Mouse (Mus musculus): ENCODE results near the gene Ppih.
"Not testable (repeated sequence)": the region's sequence is repeated elsewhere in the genome, so short reads cannot be mapped to it uniquely, and the experiment has no call there.

Gene Ppih

DNA sequence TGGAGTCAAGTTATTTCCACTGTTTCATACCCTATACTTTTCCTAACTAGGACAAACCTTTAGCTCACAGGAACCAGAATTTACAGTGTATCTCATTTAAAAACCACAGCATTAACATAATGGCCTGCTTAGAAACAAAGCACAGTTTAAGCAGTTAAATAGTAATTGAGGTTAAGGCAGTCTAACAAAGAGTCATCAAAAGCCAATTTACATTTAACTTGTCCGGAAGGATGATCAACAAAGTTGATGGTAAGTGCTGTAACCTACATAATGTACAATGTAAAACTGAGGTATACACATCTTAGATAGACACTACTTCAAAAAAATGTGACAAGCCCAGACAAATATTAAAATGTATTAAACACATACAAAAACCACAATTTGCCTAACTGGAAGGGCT lies 28.4 kb downstream of the Ppih start:
- DNase-seq (ENCODE audit: low read depth, low spot score), result no peak

DNA sequence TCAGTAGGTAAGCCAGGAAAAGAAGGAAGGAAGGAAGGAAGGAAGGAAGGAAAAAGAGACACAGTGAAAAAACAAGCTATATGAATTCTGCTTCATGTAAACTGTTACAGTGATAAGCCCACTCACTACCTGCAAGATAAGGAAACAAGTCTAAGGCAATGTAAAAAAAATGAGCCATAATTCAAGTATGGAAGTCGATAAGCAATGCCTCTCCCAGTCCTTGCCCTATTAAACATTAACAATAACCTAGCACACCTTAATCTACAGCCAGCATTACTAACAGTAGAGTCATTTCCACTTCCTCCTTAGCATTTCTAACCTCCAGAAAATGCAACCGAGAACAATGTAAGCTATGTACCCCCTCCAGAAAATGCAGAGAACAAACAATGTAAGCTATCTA lies 35.0 kb downstream of the Ppih start:
- DNase-seq (ENCODE audit: low read depth, low spot score), result no peak

DNA sequence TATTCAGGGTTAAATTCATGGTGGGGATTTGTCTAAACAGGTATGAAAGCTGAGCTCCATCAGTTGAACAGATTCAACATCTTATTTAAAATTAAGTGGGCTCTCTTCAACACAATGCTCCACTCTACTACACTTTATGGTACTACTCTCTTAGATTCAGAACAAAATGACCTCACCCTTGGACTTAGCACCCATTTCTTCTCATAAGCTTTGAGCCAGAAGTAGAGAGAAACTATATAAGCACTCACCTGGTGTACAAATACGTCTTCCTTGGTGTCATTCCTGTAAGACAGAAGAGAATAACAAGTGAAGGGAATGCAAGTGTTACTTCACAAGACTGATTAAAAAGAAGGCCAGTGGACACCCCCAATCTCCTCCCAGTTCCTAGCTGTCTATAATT lies 35.5 kb downstream of the Ppih start:
- DNase-seq (ENCODE audit: low read depth, low spot score), result no peak

DNA sequence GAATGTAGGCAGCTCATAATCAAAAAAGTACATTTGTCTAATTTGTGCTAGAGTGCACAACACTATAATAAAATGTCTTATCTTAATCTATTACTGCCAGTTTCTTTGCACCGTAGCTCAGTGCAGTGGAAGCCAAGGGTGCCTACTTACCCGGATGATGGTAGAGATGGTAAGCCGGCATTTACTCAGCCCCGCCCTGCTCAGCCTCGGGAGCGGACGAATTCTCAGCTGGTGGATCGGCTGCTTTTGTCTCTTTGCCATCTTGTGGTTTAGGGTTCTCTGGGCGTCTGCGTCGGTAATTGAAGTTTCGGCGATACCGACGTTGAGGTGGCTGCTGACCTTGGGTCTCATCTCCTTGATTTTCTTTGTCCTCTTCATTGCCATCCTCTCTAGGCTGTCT lies 41.6 kb downstream of the Ppih start:
- not testable (repeated sequence) for DNase-seq (ENCODE audit: low read depth, low spot score)

DNA sequence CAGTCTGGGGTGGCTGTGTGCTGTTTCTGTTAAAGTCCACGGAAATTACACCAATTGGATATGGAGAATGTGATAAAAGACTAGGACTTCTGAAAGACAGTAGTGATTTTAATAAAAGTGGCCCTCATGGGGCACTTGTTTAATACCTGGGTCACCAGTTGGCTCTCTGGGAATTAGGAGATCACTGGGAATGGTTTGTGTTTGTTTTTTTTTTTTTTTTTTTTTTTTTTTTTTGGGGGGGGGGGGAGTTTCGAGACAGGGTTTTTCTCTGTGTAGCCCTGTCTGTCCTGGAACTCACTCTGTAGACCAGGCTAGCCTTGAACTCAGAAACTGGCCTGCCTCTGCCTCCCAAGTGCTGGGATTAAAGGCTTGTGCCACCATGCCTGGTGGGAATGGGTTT lies 44.6 kb downstream of the Ppih start:
- no peak for DNase-seq (ENCODE audit: low read depth, low spot score)

DNA sequence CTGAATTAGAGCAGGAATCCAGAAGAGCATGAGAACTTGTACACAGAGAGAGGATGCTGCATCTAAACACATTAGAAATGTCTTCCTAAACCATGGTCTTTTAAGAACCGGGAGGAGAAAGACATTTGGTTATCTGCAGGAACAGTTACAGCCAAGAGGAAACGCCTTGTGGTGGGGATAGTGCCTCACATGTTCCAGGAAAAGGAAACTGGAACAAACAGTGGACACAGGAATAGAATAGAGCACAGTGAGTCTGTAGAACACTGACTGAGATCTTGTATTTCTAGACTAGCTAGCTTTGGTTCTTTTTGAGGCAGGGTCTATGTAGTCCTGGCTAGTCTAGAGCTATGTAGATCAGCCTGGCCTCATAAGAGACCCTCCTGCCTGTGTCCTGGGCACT lies 45.1 kb downstream of the Ppih start:
- no peak for DNase-seq (ENCODE audit: low read depth, low spot score)

DNA sequence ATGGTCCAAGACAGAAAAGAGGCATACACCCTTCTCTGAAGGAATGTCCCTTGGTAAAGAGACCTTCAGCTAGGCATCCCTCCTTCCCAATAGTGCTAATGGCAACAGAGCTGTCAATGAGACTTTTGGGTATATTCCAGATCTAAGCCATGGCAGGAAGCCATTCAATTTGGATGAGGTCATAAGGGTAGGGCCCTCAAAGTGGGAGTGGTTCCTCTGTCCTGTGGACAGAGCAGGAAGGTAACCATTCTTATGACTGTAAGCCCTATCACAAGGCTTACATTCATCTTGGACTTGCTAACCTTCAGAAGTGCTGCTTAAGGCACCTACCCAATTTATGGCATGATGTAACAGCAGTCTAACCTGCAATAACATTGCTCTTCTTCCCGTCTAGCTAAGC lies 45.7 kb downstream of the Ppih start:
- no peak for DNase-seq (ENCODE audit: low read depth, low spot score)

DNA sequence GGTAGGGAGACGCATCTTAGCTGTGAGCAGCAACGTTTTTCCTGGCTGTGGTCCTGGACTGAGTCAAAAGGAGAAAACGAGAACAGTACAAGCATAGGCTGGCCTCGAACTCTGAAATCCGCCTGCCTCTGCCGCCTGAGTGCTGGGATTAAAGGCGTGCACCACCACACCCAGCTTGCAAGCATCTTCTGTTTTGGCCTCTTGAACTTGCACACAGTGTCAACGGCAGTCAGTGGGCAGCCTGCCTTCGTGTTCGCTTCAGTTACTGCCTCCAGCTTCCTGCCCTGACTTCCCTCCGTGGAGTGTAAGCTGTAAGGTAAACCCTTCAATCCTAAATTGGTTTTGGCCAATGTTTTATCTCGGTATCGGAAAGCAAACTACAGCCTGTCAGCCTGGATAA lies 53.7 kb downstream of the Ppih start:
- no peak for DNase-seq (ENCODE audit: low read depth, low spot score)

DNA sequence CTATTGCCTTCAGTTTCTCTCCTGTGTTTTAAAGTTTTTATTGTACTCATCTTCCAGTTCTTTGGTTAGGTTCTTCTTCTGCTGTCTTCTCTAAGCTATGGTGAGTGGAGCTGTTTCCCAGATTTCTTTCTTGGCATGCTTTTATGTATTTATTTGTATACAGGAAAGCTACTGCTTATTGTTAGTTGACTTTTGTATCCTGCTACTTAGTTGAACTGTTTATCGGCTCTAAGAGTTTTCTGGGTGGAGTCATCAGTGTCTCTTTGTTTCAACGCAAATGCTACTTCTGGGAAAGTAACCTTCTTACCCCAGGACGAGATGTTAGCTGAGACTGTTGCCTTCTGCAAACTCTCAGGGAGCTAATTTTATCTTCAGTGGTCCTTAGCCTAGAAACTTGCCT lies 56.9 kb downstream of the Ppih start:
- no peak for DNase-seq (ENCODE audit: low read depth, low spot score)

DNA sequence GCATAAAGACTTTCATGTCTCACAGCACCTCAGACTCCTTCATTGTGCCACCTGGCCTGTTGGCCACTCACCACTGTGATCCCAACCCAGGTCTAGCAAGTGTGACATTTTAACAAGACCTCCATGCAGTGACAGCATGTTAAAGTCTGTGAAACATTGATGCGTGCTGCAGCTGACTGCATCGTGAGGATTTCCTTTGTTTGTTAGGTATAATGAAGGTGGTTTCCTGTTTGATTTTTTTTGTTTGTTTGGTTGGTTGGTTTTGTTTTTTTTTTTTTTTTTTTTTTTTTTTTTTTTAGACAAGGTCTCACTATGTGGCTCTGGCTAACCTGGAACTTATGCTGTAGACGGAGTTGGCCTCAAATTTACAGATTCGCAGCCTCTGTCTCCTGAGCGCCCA lies 57.9 kb downstream of the Ppih start:
- no peak for DNase-seq (ENCODE audit: low read depth, low spot score)

DNA sequence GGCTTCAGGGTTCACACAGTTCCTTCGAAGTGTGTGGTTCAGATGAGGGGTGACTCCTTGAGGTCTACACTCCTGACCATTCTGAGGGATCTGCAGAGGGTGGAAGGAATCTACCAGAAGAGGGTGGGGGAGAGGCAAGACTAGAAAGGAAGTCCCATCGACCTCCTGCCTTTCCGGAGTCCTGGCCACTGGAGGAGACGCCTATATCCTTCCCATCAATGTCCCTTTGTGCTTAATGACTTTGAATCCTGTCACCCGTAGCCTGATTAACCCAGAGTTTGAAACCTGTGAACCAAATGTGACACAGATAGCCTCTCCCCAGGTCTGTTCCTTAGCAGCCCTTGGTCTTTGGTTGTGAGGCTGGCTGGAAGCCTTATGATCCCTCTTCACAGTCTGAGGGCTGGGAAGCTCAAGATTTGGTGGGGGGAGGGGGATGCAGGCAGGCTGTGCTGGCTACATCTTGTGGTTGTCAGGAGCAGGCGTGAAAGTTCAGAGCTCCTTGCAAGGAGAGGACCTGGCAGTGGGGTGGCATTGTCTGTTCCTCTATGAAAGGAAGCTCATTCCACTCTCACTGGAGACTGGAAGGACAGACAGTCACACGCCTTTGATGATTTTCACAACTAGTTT lies 59.1 kb downstream of the Ppih start:
- no peak for DNase-seq (ENCODE audit: low read depth, low spot score)

DNA sequence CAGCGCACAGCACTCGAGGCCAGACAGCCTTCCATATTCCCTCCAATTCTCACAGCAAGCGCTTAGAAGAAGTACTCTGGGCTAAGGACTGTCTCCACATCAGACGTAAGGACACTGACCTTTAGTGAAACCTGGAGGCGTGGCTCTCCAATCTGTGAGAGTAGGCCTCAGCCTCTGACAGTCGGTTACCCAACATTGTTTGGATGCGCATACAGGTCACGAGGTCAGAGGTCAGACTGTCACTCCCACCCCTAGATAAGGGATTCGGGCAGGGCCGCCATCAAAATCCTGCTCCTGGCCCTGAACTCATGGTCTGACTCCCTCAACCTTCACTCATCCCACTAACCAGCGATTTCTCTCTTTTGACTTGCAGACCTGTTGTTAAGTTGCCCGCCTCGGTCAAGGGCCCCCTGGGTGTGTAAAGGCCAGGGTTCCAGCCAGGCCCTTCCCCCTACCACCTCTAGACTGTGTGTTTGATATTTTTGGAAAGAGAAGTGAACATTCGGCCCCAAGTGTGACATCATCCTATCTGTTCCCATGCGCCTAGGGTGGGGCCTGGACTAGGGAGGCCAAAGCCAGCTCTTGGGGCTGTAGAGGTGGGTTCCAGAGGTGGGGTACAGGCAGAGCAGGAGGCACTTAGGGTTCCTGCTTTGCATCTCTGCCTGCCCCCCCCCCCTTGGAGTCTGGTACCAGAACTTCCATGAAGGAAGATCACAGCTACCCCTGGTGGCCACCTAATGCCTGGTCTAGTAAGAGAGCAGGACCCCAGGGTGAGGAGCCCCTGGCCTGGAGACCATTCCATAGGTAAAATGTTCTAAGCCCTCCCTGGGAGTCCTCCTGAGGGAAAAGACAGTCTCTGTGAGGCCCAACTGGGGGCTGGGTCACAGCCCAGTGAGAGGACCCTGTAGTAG lies 60.7 kb downstream of the Ppih start:
- DNase-seq (ENCODE audit: low read depth, low spot score), result no peak

DNA sequence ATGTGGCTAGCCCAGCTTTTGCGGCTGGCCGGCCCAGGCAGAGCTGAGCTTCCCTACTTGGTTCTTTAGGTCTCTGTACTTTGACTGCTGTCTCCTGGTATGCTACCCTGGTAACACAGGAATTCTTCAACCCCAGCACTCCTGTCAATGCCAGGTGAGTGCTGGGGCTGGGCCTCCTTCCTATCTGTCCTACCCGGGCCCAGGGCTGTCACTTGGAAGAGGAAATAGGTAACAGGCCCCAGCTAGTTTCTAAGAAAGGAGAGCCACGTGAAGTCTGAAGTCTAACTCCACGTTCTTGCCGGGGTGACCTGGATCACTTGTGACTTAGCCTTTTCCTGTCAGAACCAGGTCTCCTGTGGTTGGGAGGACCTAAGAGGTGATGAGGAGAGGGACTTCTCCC lies 63.3 kb downstream of the Ppih start:
- no peak for DNase-seq (ENCODE audit: low read depth, low spot score)

DNA sequence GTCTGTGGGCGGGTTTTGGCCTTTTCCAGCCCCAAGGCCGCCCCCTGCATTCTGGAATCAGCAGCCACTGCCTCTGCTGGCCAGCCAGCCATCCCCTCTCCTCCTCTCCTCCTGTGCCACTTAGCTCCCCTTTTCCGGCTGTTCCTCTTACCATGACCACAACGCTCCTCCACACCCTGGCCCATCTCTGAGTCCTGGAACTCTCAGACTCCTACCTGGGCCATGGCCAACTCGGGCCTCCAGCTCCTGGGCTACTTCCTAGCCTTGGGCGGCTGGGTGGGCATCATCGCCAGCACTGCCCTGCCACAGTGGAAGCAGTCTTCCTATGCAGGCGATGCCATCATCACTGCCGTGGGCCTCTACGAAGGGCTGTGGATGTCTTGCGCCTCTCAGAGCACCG lies 65.0 kb downstream of the Ppih start, which contains the start of gene Cldn19:
TSS of gene Cldn19 (plus strand) at position 64 of the 400 bp plus-strand sequence.
- no peak for DNase-seq (ENCODE audit: low read depth, low spot score)

DNA sequence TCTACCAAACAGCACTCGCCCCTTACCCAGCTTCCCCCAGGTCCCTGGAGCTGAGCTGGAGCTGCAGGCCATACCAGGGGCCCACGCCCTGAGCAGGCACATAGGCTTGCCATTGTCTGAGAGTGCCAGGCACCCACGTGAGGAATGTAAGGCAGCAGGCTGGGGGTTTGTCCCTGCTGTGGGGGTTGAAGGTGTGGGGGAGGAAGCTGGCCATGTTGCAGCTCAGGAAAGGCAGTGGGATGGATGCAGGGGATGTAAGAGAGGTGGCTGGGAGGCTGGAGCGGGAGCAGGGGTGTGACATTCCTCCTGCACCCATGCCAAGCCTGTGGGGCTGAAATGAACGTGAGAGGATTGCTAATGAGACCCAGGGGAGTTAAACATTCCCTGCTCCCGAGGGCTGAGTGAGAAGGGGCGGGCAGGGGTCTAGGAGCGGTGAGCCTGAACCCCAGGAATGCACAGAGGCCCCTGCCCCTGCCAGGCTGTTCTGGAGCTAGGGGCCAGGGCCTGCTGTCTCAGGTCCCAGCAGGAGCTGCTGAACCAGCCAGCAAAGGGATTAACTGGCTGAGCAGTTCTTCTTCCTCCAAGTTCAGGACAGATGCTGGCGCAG lies 66.2 kb downstream of the Ppih start:
- DNase-seq (ENCODE audit: low read depth, low spot score), result no peak

DNA sequence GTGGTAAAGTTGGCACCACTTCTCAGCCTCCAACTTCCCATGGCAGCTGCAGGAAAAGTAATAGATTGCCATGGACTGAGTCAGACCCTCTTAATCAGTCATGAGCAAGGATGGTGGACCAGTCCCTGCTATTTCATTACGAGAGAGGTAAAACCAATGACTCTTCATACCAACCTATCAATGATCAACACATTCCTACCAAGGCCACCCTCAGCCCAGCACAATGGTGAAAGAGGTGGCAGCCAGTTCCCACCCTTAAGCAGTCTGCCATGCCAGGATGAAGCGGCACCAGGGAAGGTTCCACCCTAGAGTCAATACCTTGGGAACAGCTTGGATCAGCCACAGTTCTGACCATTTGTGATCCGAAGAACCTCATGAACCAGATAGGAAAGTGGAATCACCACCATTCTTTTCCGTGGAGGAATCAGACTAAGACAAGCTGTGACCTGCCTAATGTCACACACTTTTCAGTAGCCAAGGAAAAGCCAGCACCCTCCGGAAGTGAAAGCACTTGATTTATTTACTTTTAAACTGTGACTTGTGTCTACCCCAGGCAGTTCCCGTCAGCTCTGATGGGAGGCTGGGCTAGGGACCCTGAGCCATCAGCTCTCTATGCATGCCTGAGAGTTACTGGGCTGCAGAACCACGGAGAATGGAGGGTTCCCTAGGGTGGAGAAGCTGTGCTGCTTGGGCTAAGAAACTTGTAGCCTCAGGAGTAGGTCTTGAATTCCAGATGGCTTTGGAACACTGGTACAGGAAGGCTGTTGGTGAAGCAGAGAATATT lies 68.1 kb downstream of the Ppih start:
- no peak for DNase-seq (ENCODE audit: low read depth, low spot score)
